Mouse (Mus musculus): ENCODE measurements around the gene Ifi208. TPM values are rescaled to one million over a fixed set of nuclear protein-coding genes. Genes with fewer than 3 reads are reported as not detected.
"Not testable (repeated sequence)": the region's sequence is repeated elsewhere in the genome, so short reads cannot be mapped to it uniquely, and the experiment has no call there.

The Ifi208 gene
- polyA plus RNA-seq (2014; fragmentation: Nextera tagmentation; extraction: Ambion mirVana) = not detected in 2 replicates

DNA sequence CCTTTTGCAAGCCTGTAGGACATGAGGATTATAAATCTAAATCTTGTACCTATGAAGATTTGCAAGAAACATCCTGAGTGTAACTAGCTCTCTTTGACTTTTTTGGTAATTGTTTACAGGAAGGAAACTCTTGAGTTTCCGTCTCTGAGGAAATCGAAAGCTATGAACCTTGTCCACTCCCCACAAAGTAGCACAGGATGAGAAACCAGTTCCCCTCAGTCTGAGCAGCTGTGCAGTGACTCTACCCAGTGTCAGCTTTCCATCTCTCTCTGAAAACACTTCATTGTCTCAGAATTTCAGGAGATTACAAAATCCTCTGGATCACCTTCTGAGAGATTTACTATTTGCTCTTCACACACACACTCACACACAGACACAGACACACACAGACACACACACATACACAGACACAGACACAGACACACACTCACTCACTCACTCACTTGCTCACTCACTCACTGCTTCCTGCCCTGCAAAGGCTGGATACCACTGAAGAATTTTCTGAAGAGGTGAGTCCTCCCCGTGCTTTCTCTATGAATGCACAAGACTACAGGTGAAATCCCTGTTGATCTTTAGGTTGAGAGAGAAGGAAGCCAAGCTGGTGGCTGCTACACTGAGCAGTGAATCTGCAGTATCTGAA is at the start of gene Ifi208:
Gene Ifi208 (plus strand): TSS at position 218 of the 640 bp plus-strand sequence.
- H3K4me3 ChIP-seq (replicated peaks; ENCODE audit: low read depth, low read length); ATAC-seq (ENCODE audit: low FRiP score, low TSS enrichment): not testable (repeated sequence)
- 57% methylated on average over 3 of the region's 3 CpGs for WGBS

DNA sequence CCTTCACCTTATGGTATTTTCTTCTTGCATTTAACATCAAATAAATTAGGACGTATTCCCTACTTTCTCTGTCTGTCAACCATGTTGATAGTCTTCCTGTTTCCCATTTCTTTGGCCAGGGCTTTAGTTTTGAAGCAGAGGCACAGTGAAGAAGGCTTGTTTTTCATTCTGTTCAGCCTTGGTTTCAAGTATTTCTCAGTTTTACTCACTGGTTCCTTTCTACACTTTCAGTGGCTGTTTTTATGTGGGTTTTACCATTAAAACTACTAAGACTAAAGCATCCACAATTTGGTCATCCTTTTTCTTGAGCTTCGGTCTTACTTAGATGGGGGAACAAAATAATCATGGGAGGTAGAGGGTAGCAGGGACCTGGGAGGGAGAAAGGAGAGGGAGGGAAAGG is 49.4 kb upstream of the Ifi208 start:
- Histone ChIP-seq H3K9me3 (ENCODE audit: control insufficient read depth, low read length) (no peaks in the 10 kb centered on the region), H3K9ac (replicated peaks; ENCODE audit: low read length) (no peak overlapping the region), H3K4me3 (replicated peaks; ENCODE audit: low read depth, low read length) (no peak overlapping the region), H3K4me1 (ENCODE audit: control insufficient read depth, insufficient read depth, low read length) (no peaks in the 10 kb centered on the region), H3K4me2 (ENCODE audit: low read length) (no peak overlapping the region), H3K27ac (replicated peaks; ENCODE audit: low read depth, low read length) (no peak overlapping the region), H3K27me3 (ENCODE audit: control insufficient read depth, insufficient read depth, low read length) (no peaks in the 10 kb centered on the region), H3K36me3 (ENCODE audit: control insufficient read depth, insufficient read depth, low read length) (no peaks in the 10 kb centered on the region)
- 92% methylated on average over 2 of the region's 2 CpGs for WGBS
- DNase-seq (no peak), ATAC-seq (ENCODE audit: low FRiP score, low TSS enrichment) (no peak)

More for the DNA sequence above, at the start of gene Ifi208:
- not testable (repeated sequence) for H3K4me1 ChIP-seq (ENCODE audit: control insufficient read depth, insufficient read depth, low read length); H3K9me3 ChIP-seq (ENCODE audit: control insufficient read depth, low read length); H3K9ac ChIP-seq (replicated peaks; ENCODE audit: low read length); DNase-seq; H3K4me2 ChIP-seq (ENCODE audit: low read length); H3K27me3 ChIP-seq (ENCODE audit: control insufficient read depth, insufficient read depth, low read length); H3K27ac ChIP-seq (replicated peaks; ENCODE audit: low read depth, low read length); H3K36me3 ChIP-seq (ENCODE audit: control insufficient read depth, insufficient read depth, low read length)

DNA sequence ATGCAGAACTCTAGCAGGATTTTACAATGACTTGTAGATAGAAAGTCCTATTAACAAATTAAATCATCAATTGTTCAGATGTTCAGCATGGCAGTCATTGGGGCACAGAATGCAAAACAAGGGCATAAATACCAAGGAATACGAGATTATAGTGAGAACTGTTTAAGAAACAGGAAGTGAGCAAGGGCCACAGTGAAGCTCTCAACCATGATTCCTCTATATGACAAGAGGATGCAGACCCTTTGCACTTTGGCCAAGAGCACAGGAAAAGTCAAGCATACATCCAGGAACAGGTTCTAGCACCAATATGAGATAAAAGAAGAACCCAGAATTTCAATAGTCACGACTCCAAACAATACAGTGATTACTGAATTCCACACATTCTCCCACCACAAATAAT is 46.8 kb upstream of the Ifi208 start:
- no peak overlapping the region for H3K4me2 ChIP-seq (ENCODE audit: low read length)
- H3K9me3 ChIP-seq (ENCODE audit: control insufficient read depth, low read length) = no peaks in the 10 kb centered on the region
- WGBS = 77% methylated on average over 2 of the region's 2 CpGs
- H3K27ac ChIP-seq (replicated peaks; ENCODE audit: low read depth, low read length) = no peak overlapping the region
- H3K4me3 ChIP-seq (replicated peaks; ENCODE audit: low read depth, low read length) = no peak overlapping the region
- DNase-seq (no peak), ATAC-seq (ENCODE audit: low FRiP score, low TSS enrichment) (no peak)
- H3K27me3 ChIP-seq (ENCODE audit: control insufficient read depth, insufficient read depth, low read length) = no peaks in the 10 kb centered on the region
- no peak overlapping the region for H3K9ac ChIP-seq (replicated peaks; ENCODE audit: low read length)
- no peaks in the 10 kb centered on the region for H3K4me1 ChIP-seq (ENCODE audit: control insufficient read depth, insufficient read depth, low read length)
- no peaks in the 10 kb centered on the region for H3K36me3 ChIP-seq (ENCODE audit: control insufficient read depth, insufficient read depth, low read length)

DNA sequence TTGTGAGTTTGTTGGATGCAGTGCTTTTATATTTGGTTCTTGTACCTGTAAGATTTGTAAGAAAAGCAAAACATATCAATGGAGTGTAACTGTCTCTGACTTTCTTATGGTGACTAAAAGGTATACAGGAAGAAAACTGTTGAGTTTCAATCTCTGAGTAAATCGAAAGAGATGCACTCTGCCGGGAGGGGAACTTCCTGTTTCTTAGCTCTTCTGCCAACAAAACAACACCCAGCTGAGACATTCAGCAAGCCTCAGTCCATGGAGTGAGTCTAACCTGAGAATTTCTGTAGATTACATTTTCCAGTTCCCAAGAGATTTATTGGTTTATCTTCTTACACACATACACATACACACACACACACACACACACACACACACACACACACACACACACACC is 42.9 kb upstream of the Ifi208 start, which contains the start of gene Ifi209:
Gene Ifi209 (plus strand): TSS at position 296 of the 400 bp plus-strand sequence.
- not testable (repeated sequence) for H3K27me3 ChIP-seq (ENCODE audit: control insufficient read depth, insufficient read depth, low read length); H3K9ac ChIP-seq (replicated peaks; ENCODE audit: low read length); DNase-seq; H3K27ac ChIP-seq (replicated peaks; ENCODE audit: low read depth, low read length); H3K4me2 ChIP-seq (ENCODE audit: low read length); H3K4me1 ChIP-seq (ENCODE audit: control insufficient read depth, insufficient read depth, low read length); H3K36me3 ChIP-seq (ENCODE audit: control insufficient read depth, insufficient read depth, low read length); H3K9me3 ChIP-seq (ENCODE audit: control insufficient read depth, low read length); ATAC-seq (ENCODE audit: low FRiP score, low TSS enrichment); H3K4me3 ChIP-seq (replicated peaks; ENCODE audit: low read depth, low read length)
- WGBS = 85% methylated on average over 2 of the region's 2 CpGs

DNA sequence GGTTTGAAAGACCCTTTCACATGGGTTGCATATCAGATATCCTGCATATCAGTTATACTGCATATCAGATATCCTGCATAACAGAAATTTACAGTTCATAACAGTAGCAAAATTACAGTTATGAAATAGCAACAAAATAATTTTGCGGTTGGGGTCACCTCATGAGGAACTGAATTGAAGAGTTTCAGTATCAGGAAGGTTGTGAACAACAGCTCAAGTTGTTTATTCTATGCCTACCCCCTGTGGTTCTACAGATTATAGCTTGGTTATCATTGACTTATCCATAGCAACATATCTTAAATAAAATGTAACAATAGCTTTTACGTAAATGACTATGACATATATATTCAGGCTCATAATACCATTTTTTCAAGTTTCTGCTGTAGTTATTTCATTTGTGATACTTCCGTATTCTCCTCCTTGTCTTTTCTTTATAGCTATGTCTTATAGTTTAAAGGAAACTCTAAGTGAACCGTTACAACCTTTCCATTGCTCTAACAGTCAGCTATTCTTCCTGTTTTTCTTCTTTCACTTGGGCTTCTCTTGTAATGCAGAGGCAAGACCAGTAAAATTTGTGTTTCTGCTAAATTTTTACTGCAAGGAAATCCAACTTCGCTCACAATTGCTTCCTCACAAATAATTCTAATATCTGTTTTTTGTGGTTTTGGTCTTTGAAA is 39.4 kb upstream of the Ifi208 start:
- Histone ChIP-seq H3K27me3 (ENCODE audit: control insufficient read depth, insufficient read depth, low read length) (no peaks in the 10 kb centered on the region), H3K4me1 (ENCODE audit: control insufficient read depth, insufficient read depth, low read length) (no peaks in the 10 kb centered on the region), H3K9ac (replicated peaks; ENCODE audit: low read length) (no peak overlapping the region), H3K27ac (replicated peaks; ENCODE audit: low read depth, low read length) (no peak overlapping the region), H3K4me3 (replicated peaks; ENCODE audit: low read depth, low read length) (no peak overlapping the region), H3K9me3 (ENCODE audit: control insufficient read depth, low read length) (no peaks in the 10 kb centered on the region), H3K4me2 (ENCODE audit: low read length) (no peak overlapping the region), H3K36me3 (ENCODE audit: control insufficient read depth, insufficient read depth, low read length) (no peaks in the 10 kb centered on the region)
- ATAC-seq (ENCODE audit: low FRiP score, low TSS enrichment) (no peak), DNase-seq (no peak)
- WGBS = 91% methylated on average over 5 of the region's 5 CpGs

DNA sequence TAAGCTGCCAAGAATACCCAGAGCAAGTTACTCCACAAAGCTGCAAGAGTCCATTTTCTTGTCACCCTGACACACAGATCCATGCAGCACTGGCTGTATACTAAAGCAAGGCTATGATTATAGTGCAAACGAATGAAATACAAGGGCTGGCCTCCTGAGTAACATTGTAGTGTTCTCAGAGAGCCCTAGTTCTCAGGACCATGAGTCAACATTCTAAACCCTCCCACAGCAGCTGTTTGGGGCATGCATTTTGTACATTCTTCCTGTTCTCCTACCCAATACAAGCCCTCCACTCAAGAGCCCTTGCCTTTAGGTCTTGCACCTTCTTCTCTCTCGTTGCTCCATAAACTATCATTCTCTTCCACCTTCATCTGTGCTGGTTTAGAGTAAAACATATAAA is 28.1 kb upstream of the Ifi208 start:
- Histone ChIP-seq H3K4me1 (ENCODE audit: control insufficient read depth, insufficient read depth, low read length) (no peaks in the 10 kb centered on the region), H3K4me3 (replicated peaks; ENCODE audit: low read depth, low read length) (no peak overlapping the region), H3K27me3 (ENCODE audit: control insufficient read depth, insufficient read depth, low read length) (no peaks in the 10 kb centered on the region), H3K4me2 (ENCODE audit: low read length) (no peak overlapping the region), H3K27ac (replicated peaks; ENCODE audit: low read depth, low read length) (no peak overlapping the region), H3K9ac (replicated peaks; ENCODE audit: low read length) (no peak overlapping the region), H3K9me3 (ENCODE audit: control insufficient read depth, low read length) (no peaks in the 10 kb centered on the region), H3K36me3 (ENCODE audit: control insufficient read depth, insufficient read depth, low read length) (no peaks in the 10 kb centered on the region)
- 82% methylated on average over 2 of the region's 2 CpGs for WGBS
- ATAC-seq (ENCODE audit: low FRiP score, low TSS enrichment) (no peak), DNase-seq (no peak)

DNA sequence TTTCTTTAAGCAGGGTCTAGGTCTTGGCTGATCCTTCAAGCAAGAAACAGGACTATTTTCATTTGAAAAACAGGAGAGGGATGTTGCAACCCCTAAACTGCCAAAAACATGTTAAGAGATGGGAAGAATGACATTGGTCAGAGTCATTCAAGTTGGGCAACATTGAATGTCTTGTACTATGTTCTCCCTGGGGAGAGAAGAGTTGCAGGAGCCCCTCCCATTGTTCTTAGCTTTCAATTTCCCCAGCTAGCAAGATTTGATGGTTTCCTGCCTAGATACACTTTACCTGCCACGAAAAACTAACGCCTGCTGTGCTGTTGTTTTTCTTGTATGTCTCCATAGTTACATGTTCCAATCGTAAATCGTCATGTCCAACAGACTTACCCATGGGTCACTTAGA is 15.5 kb upstream of the Ifi208 start:
- no peaks in the 10 kb centered on the region for H3K9me3 ChIP-seq (ENCODE audit: control insufficient read depth, low read length)
- 88% methylated on average over 4 of the region's 4 CpGs for WGBS
- DNase-seq = no peak
- no peaks in the 10 kb centered on the region for H3K4me1 ChIP-seq (ENCODE audit: control insufficient read depth, insufficient read depth, low read length)
- H3K27ac ChIP-seq (replicated peaks; ENCODE audit: low read depth, low read length) = no peak overlapping the region
- no peaks in the 10 kb centered on the region for H3K36me3 ChIP-seq (ENCODE audit: control insufficient read depth, insufficient read depth, low read length)
- no peak overlapping the region for H3K9ac ChIP-seq (replicated peaks; ENCODE audit: low read length)
- no peak for ATAC-seq (ENCODE audit: low FRiP score, low TSS enrichment)
- H3K4me3 ChIP-seq (replicated peaks; ENCODE audit: low read depth, low read length) = no peak overlapping the region
- H3K4me2 ChIP-seq (ENCODE audit: low read length) = no peak overlapping the region
- no peaks in the 10 kb centered on the region for H3K27me3 ChIP-seq (ENCODE audit: control insufficient read depth, insufficient read depth, low read length)

DNA sequence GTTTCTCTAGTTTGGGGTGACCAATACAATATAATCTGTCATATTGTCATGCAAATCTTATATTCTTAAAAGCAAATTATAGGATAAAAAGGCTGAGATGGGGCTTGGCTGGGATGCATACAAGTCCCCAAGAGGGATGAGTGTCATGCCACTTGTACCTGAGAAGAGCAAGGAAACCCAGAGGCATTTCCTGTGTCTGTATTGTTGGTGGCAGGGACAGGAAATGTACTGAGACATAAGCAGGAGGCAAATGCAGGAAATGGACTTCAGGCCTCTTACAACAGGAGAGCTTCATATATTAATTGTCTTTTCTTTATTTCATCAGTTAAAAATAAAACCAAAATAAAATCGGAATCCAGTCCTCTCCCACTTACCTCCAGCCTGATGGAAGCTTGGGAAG is 5.1 kb downstream of the Ifi208 start:
- WGBS = 89% methylated on average over 1 of the region's 1 CpGs
- not testable (repeated sequence) for H3K9ac ChIP-seq (replicated peaks; ENCODE audit: low read length); H3K4me2 ChIP-seq (ENCODE audit: low read length); DNase-seq; H3K4me1 ChIP-seq (ENCODE audit: control insufficient read depth, insufficient read depth, low read length); H3K4me3 ChIP-seq (replicated peaks; ENCODE audit: low read depth, low read length); H3K36me3 ChIP-seq (ENCODE audit: control insufficient read depth, insufficient read depth, low read length); H3K27ac ChIP-seq (replicated peaks; ENCODE audit: low read depth, low read length); H3K27me3 ChIP-seq (ENCODE audit: control insufficient read depth, insufficient read depth, low read length); H3K9me3 ChIP-seq (ENCODE audit: control insufficient read depth, low read length); ATAC-seq (ENCODE audit: low FRiP score, low TSS enrichment)

DNA sequence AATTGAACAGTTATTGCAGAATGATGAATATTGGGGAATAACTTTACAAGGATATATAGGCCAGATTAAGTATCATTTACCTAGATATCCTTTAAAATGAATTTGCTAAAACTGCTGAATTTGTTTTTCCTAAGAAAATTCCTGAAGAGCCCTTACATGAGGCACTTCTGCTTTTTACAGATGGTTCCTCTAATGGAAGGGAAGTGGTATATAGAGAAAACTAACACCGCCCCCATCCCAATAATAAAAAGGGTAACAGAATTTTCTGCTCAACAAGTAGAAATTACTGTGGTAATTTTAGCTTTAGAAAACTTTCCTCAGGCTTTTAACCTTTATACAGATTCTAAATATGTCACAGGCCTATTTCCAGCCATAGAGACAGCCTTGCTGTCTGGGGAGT is 20.8 kb downstream of the Ifi208 start:
- Histone ChIP-seq H3K36me3 (ENCODE audit: control insufficient read depth, insufficient read depth, low read length) (no peaks in the 10 kb centered on the region), H3K27ac (replicated peaks; ENCODE audit: low read depth, low read length) (no peak overlapping the region), H3K4me3 (replicated peaks; ENCODE audit: low read depth, low read length) (no peak overlapping the region), H3K27me3 (ENCODE audit: control insufficient read depth, insufficient read depth, low read length) (no peaks in the 10 kb centered on the region), H3K4me2 (ENCODE audit: low read length) (no peak overlapping the region), H3K9me3 (ENCODE audit: control insufficient read depth, low read length) (no peaks in the 10 kb centered on the region), H3K4me1 (ENCODE audit: control insufficient read depth, insufficient read depth, low read length) (no peaks in the 10 kb centered on the region), H3K9ac (replicated peaks; ENCODE audit: low read length) (no peak overlapping the region)
- ATAC-seq (ENCODE audit: low FRiP score, low TSS enrichment) = no peak
- DNase-seq = no peak
- whole genome bisulfite sequencing = 100% methylated on average over 1 of the region's 1 CpGs

All from midbrain, embryonic 14.5 days (tissue).